Mouse (Mus musculus): ENCODE measurements around the gene Arhgap31. TPM values are rescaled to one million over a fixed set of nuclear protein-coding genes. Genes with fewer than 3 reads are reported as not detected.
"Not testable (repeated sequence)": the region's sequence is repeated elsewhere in the genome, so short reads cannot be mapped to it uniquely, and the experiment has no call there.

Gene Arhgap31
- total RNA-seq, 2 experiments from 2014 or later = 18.0 to 19.5 TPM

DNA sequence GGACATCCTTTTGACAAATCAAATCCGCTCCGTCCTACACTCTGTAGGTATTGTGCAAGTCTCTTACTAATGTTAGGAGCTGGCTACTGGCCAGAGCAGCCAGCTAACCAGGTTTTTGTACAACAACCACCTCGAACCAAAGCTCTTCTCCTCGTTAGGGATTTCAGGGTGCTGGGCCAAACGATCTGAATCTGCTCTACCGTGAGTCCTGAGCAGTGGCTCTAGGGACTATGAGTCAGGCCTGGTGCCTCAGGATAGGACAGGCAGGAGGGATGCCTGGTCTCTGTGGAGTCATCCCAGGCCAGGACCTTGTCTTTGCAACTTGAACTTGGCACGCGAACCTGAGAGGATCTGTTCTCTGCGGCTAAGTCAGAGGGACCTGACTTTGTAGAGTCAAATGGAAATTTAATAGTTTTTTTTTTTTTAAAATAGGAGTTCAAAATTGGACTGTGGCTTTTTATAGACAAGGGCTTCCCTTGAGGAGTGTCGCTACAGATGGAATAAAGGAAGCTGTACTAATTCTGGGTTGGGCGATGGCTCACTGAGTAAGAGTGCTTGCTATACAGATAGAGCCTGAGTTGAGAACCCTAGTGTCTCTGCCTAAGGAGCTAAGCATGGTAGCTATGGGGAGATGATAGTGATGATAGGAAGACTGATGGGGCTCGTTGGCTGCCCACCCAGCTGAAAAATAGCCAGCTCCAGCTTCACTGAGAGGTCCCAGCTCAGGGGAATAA, 24.4 kb downstream of the Arhgap31 start:
- DNase-seq (ENCODE audit: low spot score in 2 of 2) = no peak

DNA sequence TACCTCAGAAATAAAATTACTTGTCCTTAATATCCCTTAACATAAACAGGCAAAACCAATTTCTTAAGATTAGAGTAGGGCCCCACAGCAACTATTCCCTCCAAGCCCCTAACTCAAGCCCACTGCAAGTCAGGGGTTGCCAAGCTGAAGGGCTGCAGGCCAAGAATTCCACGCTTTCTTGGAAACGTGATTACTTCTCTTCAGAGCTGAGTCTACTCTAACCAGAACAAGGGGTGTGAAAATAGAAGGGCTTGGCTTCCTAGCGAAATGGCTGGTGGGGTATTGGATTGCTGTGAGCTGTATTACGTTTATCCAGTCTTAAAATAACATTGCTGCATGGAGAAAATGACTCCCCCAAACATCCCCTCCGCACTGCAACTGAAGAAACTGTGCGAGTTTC, 25.4 kb downstream of the Arhgap31 start:
- DNase-seq (ENCODE audit: low spot score in 2 of 2) = no peak

DNA sequence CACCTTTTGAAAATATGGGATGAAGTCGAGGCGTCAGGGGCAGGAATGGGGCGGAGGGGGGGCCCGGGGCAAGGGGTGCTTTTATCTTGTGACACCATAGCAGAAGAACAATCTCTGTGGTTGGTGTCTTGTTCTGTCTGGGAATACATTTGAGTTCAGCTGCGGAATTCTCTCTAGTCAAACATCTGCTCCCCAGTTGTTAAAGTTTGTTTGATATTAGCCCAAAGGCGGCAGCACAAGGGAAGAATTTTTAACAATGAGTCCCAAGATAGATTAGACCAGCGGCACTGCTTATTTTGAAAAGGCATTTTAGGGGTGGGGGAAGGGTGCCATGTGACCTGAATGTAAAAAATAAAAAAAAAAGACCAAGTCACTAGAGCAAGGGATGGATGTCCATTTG, 30.0 kb downstream of the Arhgap31 start:
- DNase-seq (ENCODE audit: low spot score in 2 of 2) = no peak

DNA sequence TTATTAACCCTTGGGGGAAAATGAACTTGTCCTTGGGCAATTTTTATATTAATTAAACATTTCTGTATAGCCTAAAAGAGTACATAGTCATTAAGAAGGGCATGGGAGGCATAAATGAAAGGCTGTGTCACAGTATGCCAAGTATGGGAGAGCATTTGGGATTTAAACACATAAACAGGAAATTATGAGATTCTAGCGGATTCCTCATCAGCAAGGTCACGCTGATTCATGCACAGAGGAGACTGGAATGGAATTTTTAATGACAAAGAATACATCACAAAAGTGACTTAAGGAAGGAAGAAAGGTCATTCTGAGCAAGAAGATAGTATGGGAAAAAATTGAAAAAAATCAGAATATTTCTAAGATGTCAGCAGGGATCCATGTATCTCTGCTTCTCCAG, 31.8 kb downstream of the Arhgap31 start:
- DNase-seq (ENCODE audit: low spot score in 2 of 2) = no peak

DNA sequence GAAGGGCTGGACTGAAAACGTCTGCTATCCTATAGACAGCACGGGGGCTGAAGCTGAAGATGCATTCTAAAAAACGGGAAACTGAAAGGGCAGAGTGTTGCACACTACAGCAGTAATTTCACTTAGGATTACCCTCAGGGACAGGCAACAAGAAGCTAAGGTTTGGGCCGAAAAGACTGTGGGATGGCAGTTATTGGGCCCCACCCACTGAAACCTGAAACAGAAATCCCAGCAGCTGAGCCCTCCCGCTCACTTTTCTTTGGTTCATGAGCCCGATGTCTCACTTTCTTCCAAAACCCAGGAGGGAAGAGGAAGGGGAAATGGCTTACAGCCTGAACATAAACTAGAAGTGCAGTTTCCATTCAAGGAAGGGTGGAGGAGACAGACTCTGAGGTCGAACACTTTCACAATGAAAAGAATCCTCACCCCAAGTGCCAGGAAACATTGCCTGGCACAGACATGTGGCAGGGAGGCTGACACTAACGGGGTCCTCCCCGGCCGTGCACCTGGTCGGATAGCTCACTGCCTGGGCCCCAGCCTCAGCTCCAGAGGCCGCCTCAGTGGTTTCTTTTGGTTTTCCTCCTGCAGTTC, 33.5 kb downstream of the Arhgap31 start:
- no peak for DNase-seq (ENCODE audit: low spot score in 2 of 2)

DNA sequence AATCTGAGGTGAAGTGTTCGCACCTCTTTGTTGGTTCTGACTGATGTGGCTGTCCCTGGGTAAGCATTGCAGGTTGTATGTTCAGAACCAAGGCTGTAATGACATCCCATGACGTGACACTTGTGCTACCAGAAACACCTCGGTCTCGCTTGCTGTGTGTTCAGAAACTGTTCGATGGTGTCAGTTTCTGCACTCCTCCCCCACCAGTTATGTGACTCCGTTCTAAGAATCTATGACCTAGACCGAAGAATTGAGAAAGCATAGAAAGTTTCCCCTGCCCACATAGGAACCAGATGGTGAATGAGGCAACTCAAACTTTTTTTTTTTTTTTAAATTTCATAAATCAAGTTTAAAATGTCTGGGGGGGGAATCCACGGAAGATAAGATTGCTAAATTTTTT, 34.2 kb downstream of the Arhgap31 start:
- no peak for DNase-seq (ENCODE audit: low spot score in 2 of 2)

DNA sequence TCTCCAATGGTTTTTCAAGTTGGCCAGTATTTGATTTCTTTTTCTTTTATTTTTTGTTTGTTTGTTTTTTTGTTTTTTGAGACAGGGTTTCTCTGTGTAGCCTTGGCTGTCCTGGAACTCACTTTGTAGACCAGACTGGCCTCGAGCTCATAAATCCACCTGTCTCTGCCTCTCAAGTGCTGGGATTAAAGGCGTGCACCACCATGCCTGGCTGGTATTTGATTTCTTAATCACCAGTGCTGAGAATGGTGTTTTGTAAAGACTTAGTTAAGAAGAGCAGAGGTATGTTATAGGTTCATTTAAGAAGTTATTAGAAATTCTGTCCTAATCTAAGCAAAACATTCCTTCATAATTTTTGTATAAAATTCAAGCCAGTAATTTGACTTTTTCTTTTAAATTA, 35.1 kb downstream of the Arhgap31 start:
- not testable (repeated sequence) for DNase-seq (ENCODE audit: low spot score in 2 of 2)

DNA sequence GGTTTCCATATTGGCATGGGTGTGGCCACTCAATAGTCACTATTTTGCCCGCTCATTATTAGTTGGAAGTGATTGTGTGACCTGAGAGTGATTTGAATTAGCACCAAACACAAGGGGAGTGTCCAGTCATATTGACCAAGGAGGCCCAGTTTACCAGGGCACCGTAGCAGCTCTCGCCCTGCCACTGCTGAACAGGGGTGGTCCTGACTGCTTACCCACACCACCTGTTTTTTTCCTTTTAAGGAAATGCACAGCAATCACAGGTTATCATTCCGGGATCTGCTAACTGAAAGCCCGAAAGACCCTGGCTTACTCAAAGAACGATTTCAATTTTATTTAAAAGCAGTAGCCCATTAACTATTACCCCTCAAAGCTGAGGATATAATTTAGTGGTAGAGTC, 35.9 kb downstream of the Arhgap31 start:
- DNase-seq (ENCODE audit: low spot score in 2 of 2) = no peak

DNA sequence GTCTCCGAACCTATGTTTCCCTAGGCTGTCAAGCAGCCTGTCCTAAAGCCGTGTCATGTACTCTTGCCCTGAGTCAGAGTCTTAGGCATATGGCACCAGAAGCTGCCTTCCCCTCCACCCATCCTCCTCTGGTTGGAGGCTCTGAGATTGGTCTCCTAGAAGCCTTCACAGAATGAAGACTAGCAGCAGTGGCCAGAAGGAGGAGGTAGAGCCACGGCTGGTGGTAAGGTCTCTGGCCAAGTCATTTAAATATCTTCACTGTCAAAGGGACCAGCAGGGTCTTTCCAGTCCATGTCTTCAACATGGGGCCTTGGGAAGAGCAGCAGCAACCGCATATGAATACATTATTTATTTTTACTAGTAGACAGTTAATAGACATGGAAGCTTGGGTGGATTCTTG, 36.4 kb downstream of the Arhgap31 start:
- no peak for DNase-seq (ENCODE audit: low spot score in 2 of 2)

DNA sequence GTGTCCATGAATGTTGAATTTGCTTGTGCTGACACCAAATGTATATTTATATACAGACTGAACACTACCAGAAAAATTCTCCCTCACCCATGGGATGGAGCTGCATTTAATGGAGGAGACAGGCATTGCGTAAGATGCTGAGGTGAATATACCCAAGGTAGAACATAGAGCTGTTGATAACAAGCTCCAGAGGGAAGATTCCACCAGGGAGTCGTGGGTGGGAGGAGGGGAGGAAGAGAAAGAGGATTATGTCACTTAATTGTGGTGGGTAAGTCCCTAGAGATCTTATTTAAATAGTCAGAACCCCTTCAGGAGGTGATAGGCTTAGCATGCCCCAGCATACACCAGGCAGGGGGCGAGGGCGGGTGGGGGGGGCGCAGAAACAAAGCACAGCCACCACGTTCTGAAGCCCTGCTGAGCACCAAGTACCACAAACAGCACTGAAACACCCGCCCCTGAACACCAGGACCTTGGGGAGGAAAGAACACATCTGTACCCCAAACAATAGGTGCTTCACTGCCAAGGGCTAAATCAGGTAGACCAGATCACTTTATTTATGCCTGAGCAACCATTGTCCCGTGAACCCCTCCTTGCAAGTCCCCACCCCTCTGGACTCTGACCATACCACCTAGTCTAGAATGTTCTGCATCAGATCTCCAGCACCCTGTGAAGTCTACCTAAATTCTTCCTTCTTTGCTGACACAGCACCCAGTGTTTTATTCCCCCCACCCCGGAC, 37.3 kb downstream of the Arhgap31 start:
- no peak for DNase-seq (ENCODE audit: low spot score in 2 of 2)

DNA sequence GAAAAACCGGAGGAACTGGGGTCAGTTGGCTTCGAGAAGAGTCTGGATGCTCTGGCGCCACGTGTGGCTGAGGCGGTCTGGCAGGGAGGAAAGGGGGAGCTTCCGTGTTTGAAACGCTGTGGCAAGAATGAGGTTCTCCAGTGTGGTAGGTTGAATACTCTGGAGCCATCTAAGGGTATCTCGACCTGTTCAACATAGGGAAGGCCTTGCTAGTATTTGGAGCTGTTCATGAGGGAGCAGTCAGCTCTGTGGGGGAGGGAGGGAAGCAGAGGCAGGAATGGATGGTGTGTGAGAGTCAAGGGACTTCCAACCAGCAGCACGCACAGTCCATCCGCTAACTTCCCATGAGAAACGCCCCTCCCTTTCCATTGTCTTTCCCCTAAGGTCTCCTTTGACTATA, 38.2 kb downstream of the Arhgap31 start:
- no peak for DNase-seq (ENCODE audit: low spot score in 2 of 2)

DNA sequence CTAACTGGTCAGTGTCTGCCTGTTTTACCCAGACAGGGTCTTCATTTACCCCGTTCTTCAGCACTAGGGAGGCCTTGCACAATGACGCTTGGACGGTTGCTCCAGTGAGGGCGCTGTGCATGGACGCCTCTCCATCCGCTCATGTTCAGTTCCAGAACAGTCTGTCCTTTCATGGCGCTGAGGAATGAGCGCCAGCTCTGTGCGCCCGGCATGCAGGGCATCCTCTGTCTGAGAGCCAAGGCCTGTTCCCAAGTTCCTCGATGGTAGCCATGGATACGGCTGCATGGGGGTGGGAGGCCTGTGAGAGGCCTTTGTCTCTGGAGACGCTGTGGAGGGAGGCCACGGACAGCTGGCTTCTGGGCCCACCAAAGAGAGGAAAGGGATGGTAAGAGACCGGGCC, 39.6 kb downstream of the Arhgap31 start:
- DNase-seq (ENCODE audit: low spot score in 2 of 2) = peak; percentile 71 to 88

DNA sequence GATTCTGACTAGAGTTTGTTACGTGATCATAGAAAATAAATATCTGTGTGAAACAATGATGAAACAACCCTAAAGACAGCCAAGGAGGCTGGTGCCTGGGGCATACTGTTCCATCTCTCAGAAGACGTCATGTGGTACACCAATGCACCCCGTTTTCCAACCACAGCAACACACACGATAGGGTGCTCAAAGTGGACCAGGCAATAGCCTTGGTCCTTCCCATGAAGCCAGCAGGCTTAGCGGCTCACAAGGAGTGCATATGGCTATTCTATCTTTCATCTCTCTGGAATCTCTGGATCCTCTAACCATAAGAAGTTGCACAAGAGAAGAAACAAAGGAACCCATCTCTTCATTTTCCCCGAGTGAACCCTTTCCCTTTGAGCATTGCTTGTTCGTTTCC, 40.1 kb downstream of the Arhgap31 start:
- no peak for DNase-seq (ENCODE audit: low spot score in 2 of 2)

DNA sequence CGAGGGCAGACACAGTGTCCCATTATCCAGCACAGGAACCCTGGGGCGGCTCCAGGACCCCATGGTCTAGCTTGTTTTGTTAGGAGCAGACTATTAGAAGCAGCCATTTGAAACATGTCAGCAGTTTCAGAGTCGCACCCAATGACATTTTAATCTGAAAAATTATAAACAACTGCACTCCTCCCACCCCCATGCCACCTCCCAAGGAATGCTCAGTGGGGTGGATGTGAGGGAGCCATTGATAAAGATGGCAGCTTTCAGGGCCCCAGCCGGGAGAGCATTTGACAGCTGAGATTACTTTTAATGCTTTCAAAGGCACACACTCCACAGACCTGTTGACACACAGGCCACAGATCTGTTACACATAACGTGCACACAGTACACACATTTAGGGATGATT, 40.7 kb downstream of the Arhgap31 start:
- no peak for DNase-seq (ENCODE audit: low spot score in 2 of 2)

DNA sequence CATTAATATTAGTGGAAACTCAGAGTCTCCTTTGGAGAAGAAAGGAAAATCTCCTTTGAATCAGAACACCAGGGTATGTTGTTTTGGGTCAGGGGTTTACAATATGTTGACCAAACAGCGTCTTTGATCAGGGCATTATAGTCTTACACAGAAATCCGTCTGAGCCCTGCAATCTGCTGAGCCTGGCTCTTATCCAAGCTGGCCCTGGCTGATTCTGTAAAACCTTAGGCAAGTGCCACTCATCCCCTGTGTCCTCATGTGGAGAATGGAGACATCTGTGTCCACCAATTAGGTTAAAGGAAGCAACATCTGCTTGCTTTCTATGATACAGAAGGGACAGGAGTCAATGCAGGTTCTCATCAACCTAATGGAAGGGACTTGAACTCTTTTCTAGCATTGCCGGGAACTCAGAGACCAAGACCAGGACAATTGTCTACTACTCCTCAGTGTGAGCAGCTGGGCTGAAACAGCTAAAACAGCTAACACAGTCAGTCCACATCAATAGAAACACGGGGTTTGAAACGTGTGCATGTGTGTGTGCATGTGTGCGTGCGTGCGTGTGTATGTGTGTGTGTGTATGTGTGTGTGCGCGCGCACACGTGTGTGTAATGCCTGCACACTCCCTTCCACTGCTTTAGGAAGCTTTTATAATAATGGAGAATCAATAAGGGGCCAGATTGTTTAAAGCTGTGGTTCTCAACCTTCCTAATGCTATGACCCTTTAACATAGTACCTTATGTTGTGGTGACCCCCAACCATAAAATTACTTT, 42.3 kb downstream of the Arhgap31 start:
- no peak for DNase-seq (ENCODE audit: low spot score in 2 of 2)

DNA sequence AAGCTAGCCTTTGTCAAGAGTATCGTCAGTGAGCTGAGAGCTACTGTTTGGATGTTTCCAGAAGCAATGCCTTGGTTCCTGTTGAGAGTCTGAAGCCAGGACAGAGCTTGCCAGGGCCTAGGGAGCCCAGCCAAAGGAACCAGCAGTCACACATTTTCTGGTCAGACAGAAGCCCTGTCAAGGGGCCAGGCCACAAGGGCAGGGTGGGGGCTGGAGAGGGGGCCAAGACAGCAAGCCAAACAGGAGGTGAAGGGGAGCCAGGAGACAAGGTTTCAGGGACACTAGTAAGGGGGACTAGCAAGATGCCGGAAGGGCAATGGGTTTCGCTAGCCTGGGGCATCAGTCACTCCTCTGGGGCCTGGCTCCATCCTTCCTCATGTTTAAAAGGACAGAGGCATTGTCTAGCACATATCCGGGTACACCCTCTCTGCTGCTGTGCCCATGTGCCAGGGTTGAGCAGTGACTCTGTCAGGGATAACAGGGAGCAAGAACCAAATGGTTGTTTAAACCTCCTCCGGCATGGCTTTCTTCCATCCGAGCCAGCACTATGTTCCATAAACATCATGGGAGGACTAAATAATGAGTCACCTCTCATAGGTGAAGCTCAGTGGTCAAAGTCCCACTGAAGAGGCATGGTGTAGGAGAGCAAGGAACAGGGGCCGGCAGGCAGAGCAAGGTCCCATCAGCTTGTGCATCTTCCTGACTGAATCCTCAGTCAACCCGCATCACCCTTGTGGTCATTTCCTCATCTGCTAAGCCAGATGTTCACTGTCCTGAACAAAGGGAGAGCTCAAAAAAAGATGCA, 44.0 kb downstream of the Arhgap31 start:
- DNase-seq (ENCODE audit: low spot score in 2 of 2) = peak in 1 of 2 experiments; percentile 38

DNA sequence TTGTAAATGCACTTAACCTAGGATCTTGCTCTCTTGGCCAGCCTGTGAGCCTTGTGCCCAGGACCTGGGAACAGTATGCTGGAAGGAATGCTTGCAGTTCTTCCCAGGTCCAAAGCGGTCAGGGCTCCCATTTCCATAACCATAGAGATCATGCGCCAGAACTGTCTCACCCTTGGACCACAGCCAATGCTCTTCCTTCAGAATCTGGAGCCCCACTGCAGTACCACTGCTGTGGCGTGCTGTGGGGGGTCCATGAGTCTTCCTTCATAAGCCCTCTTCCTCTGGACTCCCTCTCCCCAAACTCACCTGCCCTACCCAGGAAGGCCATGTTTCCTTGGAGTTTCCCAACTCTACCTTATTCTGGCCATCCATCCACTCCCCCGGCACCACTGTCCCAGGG, 46.6 kb downstream of the Arhgap31 start:
- DNase-seq (ENCODE audit: low spot score in 2 of 2) = no peak

DNA sequence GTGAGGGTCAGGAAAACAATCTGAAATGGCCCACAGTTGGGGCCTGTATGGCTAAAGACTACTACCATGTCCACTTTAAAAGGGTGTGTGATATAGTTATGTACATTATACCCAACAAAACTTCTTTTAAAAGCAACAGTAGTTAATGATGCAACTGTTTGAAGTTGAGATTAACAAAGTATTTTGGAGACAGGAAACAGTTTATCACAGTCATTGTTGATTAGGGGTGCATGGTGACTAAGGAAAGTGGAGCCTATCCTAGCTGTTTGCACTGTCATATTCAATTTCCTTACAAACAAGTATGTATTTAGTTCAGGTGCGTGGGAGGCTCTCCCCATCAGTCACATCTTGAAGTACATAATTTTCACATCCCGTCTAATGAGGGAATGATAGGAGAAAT, 47.1 kb downstream of the Arhgap31 start:
- DNase-seq (ENCODE audit: low spot score in 2 of 2) = no peak

DNA sequence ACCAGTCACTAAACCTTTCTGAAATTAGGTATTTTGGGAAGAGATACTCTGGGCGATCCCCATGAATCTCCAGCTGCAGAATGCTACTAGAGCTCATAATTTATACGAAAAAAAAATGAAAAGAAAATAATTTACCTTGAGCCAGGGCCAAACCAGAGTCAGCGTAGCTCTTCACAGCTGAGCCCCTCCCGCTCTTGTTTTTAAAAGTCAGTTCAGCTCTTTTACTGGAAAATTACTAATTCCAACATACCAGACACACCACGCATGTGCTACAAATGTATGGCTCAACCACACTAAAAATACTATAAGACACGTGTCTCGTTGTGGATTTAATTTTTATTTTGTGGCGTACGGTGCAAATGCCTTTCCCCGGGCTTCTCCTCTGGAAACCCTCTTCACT, 50.5 kb downstream of the Arhgap31 start:
- no peak for DNase-seq (ENCODE audit: low spot score in 2 of 2)

DNA sequence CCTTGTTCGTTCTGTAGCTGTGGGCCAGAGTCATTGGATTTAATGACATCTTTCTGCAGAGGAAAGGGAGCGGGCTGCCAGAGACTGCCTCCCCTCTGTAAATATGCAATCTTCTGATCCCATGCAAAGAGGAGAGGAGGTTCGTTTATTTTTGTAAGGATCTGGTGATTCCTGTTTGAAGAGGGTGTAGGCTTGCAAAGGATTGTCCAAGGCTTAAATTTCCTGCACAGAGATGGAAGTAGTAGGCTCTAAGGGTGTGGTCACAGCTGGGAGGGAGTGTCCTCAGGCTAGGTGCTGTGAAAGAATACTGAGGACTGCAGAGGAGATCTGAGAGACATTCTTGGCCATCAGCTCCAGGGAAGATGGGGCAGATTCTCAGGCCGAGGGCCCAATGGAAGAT, 58.8 kb downstream of the Arhgap31 start:
- no peak for DNase-seq (ENCODE audit: low spot score in 2 of 2)

DNA sequence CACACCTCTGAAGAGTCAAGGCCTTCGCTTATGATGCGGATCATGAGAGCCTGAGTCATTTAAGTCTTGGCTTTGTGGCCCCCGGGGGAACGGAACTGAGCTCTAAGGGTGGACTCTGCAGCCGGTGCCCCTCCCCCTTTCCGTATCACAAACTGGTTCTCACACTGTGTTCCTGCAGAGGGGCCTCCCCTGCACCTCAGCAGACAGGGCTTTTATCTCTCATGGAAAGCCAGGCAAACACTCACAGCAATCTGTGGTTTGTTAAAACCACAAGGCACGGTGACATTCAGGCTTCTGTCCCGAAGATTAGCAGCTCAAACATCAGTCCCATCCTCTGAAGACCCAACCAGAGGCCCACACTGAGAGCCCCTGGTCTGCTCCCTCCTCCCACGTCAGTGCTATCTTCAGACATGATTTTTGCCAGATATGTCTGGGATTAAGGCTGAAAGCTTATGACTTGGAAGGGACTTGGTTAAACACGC, 59.6 kb downstream of the Arhgap31 start:
- no peak for DNase-seq (ENCODE audit: low spot score in 2 of 2)
